Mouse (Mus musculus) adrenal gland (tissue): ENCODE data around the gene Slc25a54.

Source experiments
- intact Hi-C: fragments of 180-260 bp; cut with DNase I; formaldehyde crosslinking; loops from one replicate; pipeline ENCODE4 v1.15.1; 2025
- long read RNA-seq, 2 experiments: library from polyadenylated mRNA; unstranded; transcript quantifications; one replicate each; pipeline ENCODE4 v2.0.0; 2020; ENCODE audit warnings: borderline replicate concordance in 1 of 2; ENCODE audit not compliant: insufficient replicate concordance in 1 of 2

Slc25a54 gene
- long read RNA-seq, experiment 1, result 0 reads
- long read RNA-seq, experiment 2, result 0 reads

- intact Hi-C loops, result no loop called here
These were observed at the start of gene Slc25a54 for GRCm38 (mm10) chr3:109080169-109080568. Gene Slc25a54, plus strand, starts transcription at chr3:109080469.

- intact Hi-C loops, result no loop called here
These were observed 49.5 kb upstream of the Slc25a54 start for GRCm38 (mm10) chr3:109030817-109031216.

- intact Hi-C loops, result no loop called here
These were observed 48.6 kb upstream of the Slc25a54 start for GRCm38 (mm10) chr3:109031626-109032025.

DNA sequence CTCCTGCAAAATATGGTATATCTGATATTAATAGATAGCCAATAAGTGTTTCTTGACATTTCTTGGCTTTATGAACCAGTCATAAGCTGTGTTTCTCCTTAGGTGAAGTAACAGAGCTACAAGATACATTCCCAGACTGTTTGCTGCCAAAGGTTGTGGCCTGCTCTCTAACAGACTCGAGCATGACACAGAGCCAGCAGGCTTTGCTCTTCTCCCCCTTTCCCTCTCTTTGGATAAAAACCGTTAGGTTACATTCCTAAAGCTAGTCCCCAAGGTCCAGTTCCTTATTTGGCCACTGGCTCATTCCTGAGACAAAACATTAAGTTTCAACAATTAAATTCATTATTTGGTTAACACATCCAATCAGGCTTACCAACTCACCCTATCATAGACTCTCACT is 48.0 kb upstream of the Slc25a54 start:
- intact Hi-C loops, result no loop called here

DNA sequence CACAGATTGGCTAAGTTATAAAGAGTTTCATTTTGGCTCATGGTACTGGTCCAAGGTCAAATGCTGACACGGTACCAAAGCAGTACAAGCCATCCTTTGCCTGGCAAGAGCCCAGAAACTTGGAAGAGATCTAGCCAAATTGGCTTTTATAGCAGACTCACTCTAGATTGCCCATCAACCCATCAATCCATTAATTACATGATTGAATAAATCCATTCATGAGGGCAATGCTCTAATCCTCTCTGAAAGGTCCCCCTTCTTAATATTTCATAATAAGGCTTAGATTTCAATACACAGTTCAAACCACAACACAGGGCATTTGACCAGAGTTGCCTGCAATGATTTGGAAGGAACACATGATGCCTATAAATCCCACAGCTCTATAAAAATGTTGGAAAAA is 45.9 kb upstream of the Slc25a54 start:
- intact Hi-C loops, result no loop called here

- intact Hi-C loops, result no loop called here
These were observed 39.4 kb upstream of the Slc25a54 start for GRCm38 (mm10) chr3:109040908-109041307.

- intact Hi-C loops, result no loop called here
These were observed 36.9 kb upstream of the Slc25a54 start for GRCm38 (mm10) chr3:109043395-109043794.

GRCm38 (mm10) chr3:109046428-109046827 is 33.8 kb upstream of the Slc25a54 start:
- intact Hi-C loops, result no loop called here

DNA sequence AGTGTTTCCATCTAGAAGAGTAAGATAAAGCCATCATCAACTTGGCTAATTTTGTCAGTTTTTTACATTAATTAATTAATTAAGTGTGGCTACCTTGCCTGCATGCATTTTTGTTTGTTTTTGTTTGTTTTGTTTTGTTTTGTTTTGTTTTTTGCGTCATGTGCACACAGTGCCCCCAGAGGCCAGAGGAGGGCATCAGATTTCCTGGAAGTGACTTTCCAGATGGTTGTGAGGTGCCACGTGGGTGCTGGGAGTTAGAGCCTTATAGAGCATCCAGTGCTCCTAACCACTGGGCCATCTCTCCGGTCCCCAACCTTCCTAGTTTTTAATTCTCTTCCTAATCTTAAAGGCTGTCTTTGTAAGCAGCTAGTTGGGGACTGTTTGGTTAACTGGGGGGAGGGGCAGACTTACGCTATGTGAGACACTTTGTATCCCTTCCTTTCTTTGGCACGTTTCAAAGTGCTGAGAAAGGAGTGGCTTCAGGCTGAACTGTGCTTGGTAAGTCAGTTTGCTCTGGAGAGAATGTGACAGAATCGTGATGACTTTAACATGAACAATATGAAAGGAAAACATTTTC is 32.5 kb upstream of the Slc25a54 start:
- intact Hi-C loops, result no loop called here

GRCm38 (mm10) chr3:109051056-109051945 is 29.0 kb upstream of the Slc25a54 start:
- intact Hi-C loops, result no loop called here

- intact Hi-C loops, result no loop called here
These were observed 28.3 kb upstream of the Slc25a54 start for GRCm38 (mm10) chr3:109051946-109052331.

DNA sequence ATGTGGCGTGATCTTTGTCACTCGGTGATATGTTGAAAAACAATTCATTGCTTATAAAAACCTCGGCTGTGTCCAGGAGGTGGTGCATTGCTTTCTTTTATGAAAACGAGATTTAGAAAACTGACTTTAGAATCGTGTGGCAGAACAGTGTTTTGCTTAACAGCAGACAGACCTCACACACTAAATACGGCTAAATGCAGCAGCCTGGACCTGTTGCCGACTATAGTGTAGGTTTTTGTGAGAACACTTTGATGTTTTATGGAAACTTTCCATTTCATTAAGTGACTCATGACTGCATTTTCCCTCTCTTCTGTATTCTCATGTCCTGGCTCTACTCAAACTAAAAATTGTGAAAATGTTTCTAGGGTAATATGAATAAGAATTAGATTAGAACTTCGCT is 20.4 kb upstream of the Slc25a54 start:
- intact Hi-C loops, result loop anchor here (5.0 kb wide), 2 partner anchors 83 to 143 kb away; no protein-coding TSS in a partner anchor

DNA sequence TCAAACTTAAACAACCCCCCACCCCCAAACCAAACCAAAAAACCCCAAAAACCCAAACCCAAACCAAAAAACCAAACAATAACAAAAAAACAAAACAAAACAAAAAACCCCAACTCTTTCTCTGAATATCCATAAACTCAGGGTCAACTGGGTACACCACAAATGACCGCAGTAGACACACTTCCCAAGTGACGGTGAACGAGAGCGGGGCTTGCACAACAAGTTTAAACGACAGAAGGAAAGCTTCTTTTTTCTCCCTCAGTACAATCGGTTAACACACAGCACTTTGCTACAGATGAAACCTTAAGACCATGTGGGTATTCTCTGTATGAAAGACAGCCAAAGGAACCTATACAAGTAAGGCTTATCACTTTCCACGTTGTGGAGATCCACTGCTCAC is 17.9 kb upstream of the Slc25a54 start:
- intact Hi-C loops, result loop anchor here (2.0 to 5.0 kb wide), 3 partner anchors 38 to 145 kb away; no protein-coding TSS in a partner anchor

- intact Hi-C loops, result loop anchor here (2.0 to 5.0 kb wide), 3 partner anchors 38 to 146 kb away; no protein-coding TSS in a partner anchor
These were observed 17.3 kb upstream of the Slc25a54 start for GRCm38 (mm10) chr3:109062989-109063388.

- intact Hi-C loops, result no loop called here
These were observed 4.1 kb downstream of the Slc25a54 start for GRCm38 (mm10) chr3:109084418-109084817.

GRCm38 (mm10) chr3:109088460-109088859 is 8.2 kb downstream of the Slc25a54 start:
- intact Hi-C loops, result no loop called here

- intact Hi-C loops, result no loop called here
These were observed 24.4 kb downstream of the Slc25a54 start for GRCm38 (mm10) chr3:109104702-109105101.

DNA sequence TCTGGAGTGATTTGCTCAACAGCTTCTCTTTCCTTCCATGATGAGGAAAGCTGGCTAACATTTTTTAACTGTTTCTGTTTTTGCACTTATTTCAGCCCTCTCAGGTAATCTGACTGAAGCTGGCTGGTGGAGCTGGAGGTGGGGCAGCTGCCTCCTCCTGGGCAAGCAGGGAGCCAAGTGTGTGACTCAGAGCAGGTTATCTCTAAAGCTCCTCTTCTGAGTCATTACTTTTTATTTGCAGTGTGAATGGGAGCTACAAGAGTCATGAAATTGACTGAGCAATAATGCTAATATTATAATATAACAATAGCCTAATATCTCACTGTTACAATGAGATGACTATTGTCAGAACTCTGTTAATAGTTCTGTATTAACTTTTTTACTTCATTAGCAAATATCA is 36.9 kb downstream of the Slc25a54 start:
- intact Hi-C loops, result no loop called here

- intact Hi-C loops, result no loop called here
These were observed 39.3 kb downstream of the Slc25a54 start for GRCm38 (mm10) chr3:109119562-109119961.

- intact Hi-C loops, result no loop called here
These were observed 39.7 kb downstream of the Slc25a54 start for GRCm38 (mm10) chr3:109119973-109120372.

- intact Hi-C loops, result no loop called here
These were observed 42.6 kb downstream of the Slc25a54 start, which contains the start of gene Slc25a24 for GRCm38 (mm10) chr3:109122641-109123530. Gene Slc25a24, plus strand, starts transcription at chr3:109123149.
